Mouse (Mus musculus) lung, embryonic 14.5 days (tissue): Measurements from ENCODE around the gene Rps29. TPM values are rescaled to one million over a fixed set of nuclear protein-coding genes. Genes with fewer than 3 reads are reported as not detected.

ENCODE experiments used
- ATAC-seq: fragments of 200-750 bp; cut with Nextera tagmentation; 2 replicates; pipeline ENCODE4 v1.8.0; 2017; ENCODE audit warnings: mild to moderate bottlenecking, moderate TSS enrichment, moderate library complexity; ENCODE audit not compliant: insufficient read depth
- DNase-seq: peaks from one replicate; pipeline ENCODE4 v3.0.0-alpha.2; 2015
- H3K27ac ChIP-seq: fragments of 300-500 bp; sonication (generic); 2 replicates; pipeline ENCODE4 v1.5.1; 2014; ENCODE audit warnings: low read depth, mild to moderate bottlenecking, moderate library complexity
- H3K27me3 ChIP-seq: fragments of 300-500 bp; sonication (generic); 2 replicates; pipeline ENCODE4 v1.6.1; 2014; ENCODE audit warnings: low read length, control low read depth; ENCODE audit not compliant: insufficient read depth
- H3K36me3 ChIP-seq: fragments of 300-500 bp; sonication (generic); 2 replicates; pipeline ENCODE4 v1.6.1; 2014; ENCODE audit warnings: control low read depth; ENCODE audit not compliant: insufficient read depth
- H3K4me1 ChIP-seq: fragments of 300-500 bp; sonication (generic); 2 replicates; pipeline ENCODE4 v1.6.1; 2014; ENCODE audit warnings: antibody characterized with exemption, control low read depth; ENCODE audit not compliant: insufficient read depth
- H3K4me2 ChIP-seq: fragments of 300-500 bp; sonication (generic); 2 replicates; pipeline ENCODE4 v1.6.1; 2014; ENCODE audit warnings: mild to moderate bottlenecking
- H3K4me3 ChIP-seq: fragments of 300-500 bp; sonication (generic); 2 replicates; pipeline ENCODE4 v1.5.1; 2014; ENCODE audit warnings: low read depth, low read length
- H3K9ac ChIP-seq: fragments of 300-500 bp; sonication (generic); 2 replicates; pipeline ENCODE4 v1.6.1; 2014
- H3K9me3 ChIP-seq: fragments of 300-500 bp; sonication (generic); 2 replicates; pipeline ENCODE4 v1.6.1; 2016; ENCODE audit warnings: low read depth, low read length, control low read depth
- CTCF ChIP-seq: IDR thresholded peaks from 2 replicates; pipeline ENCODE4 v1.5.1; 2016; ENCODE audit warnings: antibody characterized with exemption, low read depth
- WGBS: fragments of 180-500 bp; shearing (Covaris S2); extraction: QIAGEN DNeasy Blood & Tissue Kit; methylation state at CpG from one replicate; pipeline ENCODE4 v1.1.7; 2014; 5-methylcytosine and 5-hydroxymethylcytosine counted together
- polyA plus RNA-seq: library from polyadenylated mRNA; unstranded; fragments of >200 nt; fragmentation: Nextera tagmentation; extraction: Ambion mirVana; gene quantifications from 2 replicates; pipeline ENCODE4 v1.2.1, GENCODE M21; 2014

Gene Rps29
- polyA plus RNA-seq, 1 experiment from 2014 or later: 1,824 TPM

DNA sequence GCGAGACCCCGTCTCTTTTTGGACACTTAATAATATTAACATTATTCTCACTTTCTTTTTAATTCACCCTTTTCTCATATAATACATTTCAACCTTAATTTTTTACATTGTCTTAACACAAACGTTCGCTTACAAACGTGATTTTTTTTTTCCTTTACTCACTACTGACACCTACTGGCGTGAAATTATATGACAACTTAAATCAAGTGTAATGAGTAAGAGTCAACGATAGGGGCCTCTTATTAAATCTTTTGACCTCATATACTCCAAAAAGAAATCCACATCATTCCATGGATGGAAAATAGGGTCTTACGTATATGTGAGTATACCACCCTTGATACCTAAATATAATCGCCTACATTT, 573 bp upstream of the Rps29 start:
- TF ChIP-seq CTCF: peak; percentile 78
- peak; percentile 91 for DNase-seq
- no peaks in the 10 kb centered on the region for H3K27me3 ChIP-seq

GRCm38 (mm10) chr12:69158366-69158764, 621 bp downstream of the Rps29 start:
- no peak for TF ChIP-seq CTCF
- H3K36me3 ChIP-seq: peaks cover 28% of the 10 kb centered on the region
- no peak for ATAC-seq
- DNase-seq: peak; percentile 43
- H3K4me3 ChIP-seq: peak overlapping the region; percentile 74
- H3K27ac ChIP-seq: peak overlapping the region; percentile 96
- peak overlapping the region; percentile 89 for H3K9ac ChIP-seq
- no peaks in the 10 kb centered on the region for H3K9me3 ChIP-seq
- H3K4me2 ChIP-seq: peak overlapping the region; percentile 86
- under 1% methylated on average over 19 of the region's 19 CpGs for WGBS
- no peaks in the 10 kb centered on the region for H3K27me3 ChIP-seq
- H3K4me1 ChIP-seq: no peaks in the 10 kb centered on the region

More for the DNA sequence above, 573 bp upstream of the Rps29 start:
- H3K4me1 ChIP-seq: no peaks in the 10 kb centered on the region
- no peak overlapping the region for H3K27ac ChIP-seq
- no peak overlapping the region for H3K9ac ChIP-seq
- no peak for ATAC-seq
- WGBS: 5% methylated on average over 9 of the region's 9 CpGs
- H3K4me3 ChIP-seq: peak overlapping the region; percentile 74
- peaks cover 28% of the 10 kb centered on the region for H3K36me3 ChIP-seq
- no peaks in the 10 kb centered on the region for H3K9me3 ChIP-seq
- peak overlapping the region; percentile 45 for H3K4me2 ChIP-seq

DNA sequence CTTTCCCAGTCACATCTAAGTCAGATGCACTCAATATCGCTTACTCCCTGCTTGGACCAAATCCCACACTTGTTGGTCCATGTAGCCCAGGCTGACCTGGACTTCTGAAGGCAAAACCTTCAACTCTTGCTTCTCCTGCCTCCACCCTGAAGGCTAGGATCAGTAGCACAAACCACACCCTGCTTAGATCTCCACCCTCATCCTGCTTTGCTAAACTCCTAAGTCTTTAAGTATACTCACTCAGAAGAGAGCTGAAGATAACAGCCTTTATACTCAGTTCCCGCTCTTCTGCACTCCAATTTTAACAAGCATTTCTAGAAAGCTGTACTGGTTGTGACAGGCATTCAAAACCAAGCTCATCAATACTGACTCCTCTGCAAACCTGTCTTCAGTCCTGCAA, 1.9 kb downstream of the Rps29 start:
- ATAC-seq (no peak), DNase-seq (no peak)
- Histone ChIP-seq H3K9me3 (no peaks in the 10 kb centered on the region), H3K36me3 (peaks cover 28% of the 10 kb centered on the region), H3K4me3 (0 out of 2 replicates have a peak overlapping the region, but pooled peaks have one; percentile 74), H3K4me1 (no peaks in the 10 kb centered on the region), H3K4me2 (peak overlapping the region; percentile 86), H3K27me3 (no peaks in the 10 kb centered on the region), H3K9ac (no peak overlapping the region), H3K27ac (no peak overlapping the region)
- 95% methylated on average over 2 of the region's 2 CpGs for WGBS
- no peak for TF ChIP-seq CTCF

- TF ChIP-seq CTCF: no peak
- 76% methylated on average over 4 of the region's 4 CpGs for WGBS
- peak; percentile 33 for DNase-seq
Measured at GRCm38 (mm10) chr12:69156436-69156835, 2.5 kb downstream of the Rps29 start.

GRCm38 (mm10) chr12:69155923-69156322, 3.1 kb downstream of the Rps29 start:
- Histone ChIP-seq H3K9ac (no peak overlapping the region), H3K27me3 (no peaks in the 10 kb centered on the region), H3K4me2 (no peak overlapping the region), H3K4me3 (no peak overlapping the region), H3K9me3 (no peaks in the 10 kb centered on the region), H3K4me1 (no peaks in the 10 kb centered on the region), H3K36me3 (peaks cover 28% of the 10 kb centered on the region), H3K27ac (no peak overlapping the region)
- no peak for TF ChIP-seq CTCF
- ATAC-seq (no peak), DNase-seq (no peak)
- 72% methylated on average over 2 of the region's 2 CpGs for WGBS

More at GRCm38 (mm10) chr12:69156436-69156835, 2.5 kb downstream of the Rps29 start:
- Histone ChIP-seq H3K9me3 (no peaks in the 10 kb centered on the region), H3K4me3 (no peak overlapping the region), H3K27ac (no peak overlapping the region), H3K4me2 (no peak overlapping the region), H3K36me3 (peaks cover 28% of the 10 kb centered on the region), H3K9ac (no peak overlapping the region), H3K27me3 (no peaks in the 10 kb centered on the region), H3K4me1 (no peaks in the 10 kb centered on the region)
- no peak for ATAC-seq

DNA sequence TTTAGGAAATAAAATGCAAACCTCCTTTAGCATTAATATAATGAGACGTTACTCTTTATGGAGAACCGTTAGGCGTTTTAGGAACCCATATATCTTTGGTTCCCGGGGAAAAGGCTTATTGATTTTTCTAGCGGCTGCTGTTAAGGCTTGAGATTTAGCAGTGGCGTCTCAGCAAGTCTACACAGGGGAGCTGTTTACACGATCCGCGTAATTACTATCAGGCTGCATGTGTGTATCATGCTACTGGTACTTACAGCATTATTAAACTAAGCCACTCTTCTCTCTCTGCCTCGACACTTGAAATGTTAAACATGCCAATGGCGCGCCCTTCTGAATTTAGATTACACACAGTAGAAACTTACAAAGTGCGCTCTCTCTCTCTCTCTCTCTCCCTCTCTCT, 8.9 kb downstream of the Rps29 start:
- 73% methylated on average over 13 of the region's 13 CpGs for WGBS
- DNase-seq (no peak), ATAC-seq (no peak)
- no peaks in the 10 kb centered on the region for H3K27me3 ChIP-seq
- no peak overlapping the region for H3K4me2 ChIP-seq
- TF ChIP-seq CTCF: no peak
- H3K4me1 ChIP-seq: no peaks in the 10 kb centered on the region
- 0 out of 2 replicates have a peak, but pooled peaks cover 3% of the 10 kb centered on the region for H3K36me3 ChIP-seq
- no peaks in the 10 kb centered on the region for H3K9me3 ChIP-seq
- H3K9ac ChIP-seq: no peak overlapping the region
- H3K4me3 ChIP-seq: no peak overlapping the region
- no peak overlapping the region for H3K27ac ChIP-seq

DNA sequence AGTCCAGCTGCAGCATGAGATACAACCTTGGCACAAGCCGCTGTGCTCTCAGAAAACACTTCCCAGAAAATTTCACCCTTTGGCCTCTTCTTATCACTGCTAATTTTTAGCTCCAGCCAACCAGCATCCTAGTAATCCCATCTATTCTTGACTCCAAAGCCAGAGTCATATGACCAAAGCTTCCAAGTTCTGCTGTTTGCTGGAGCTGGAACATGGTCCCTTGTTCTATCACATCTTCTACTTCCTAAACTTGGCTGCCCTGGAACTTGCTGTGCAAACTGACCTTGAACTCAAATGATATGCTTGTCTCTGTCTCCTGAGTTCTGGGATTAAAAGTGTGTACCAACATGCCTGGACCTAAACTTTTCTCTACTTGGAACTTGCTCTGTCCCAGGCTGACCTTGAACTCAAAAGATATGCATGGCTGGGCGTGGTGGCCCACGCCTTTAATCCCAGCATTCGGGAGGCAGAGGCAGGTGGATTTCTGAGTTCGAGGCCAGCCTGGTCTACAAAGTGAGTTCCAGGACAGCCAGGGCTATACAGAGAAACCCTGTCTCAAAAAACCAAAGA, 11.7 kb downstream of the Rps29 start:
- Histone ChIP-seq H3K9me3 (no peaks in the 10 kb centered on the region), H3K27me3 (no peaks in the 10 kb centered on the region), H3K4me3 (no peak overlapping the region), H3K4me1 (no peaks in the 10 kb centered on the region), H3K9ac (no peak overlapping the region), H3K4me2 (no peak overlapping the region), H3K36me3 (no peaks in the 10 kb centered on the region), H3K27ac (no peak overlapping the region)
- WGBS: 86% methylated on average over 5 of the region's 5 CpGs
- no peak for DNase-seq
- no peak for ATAC-seq
- TF ChIP-seq CTCF: no peak
